Mouse (Mus musculus): Measurements from ENCODE around the gene Fmn2. TPM values are rescaled to one million over a fixed set of nuclear protein-coding genes. Genes with fewer than 3 reads are reported as not detected.

Gene Fmn2
- polyA plus RNA-seq, 1 experiment from 2014 or later = 9.4 TPM

DNA sequence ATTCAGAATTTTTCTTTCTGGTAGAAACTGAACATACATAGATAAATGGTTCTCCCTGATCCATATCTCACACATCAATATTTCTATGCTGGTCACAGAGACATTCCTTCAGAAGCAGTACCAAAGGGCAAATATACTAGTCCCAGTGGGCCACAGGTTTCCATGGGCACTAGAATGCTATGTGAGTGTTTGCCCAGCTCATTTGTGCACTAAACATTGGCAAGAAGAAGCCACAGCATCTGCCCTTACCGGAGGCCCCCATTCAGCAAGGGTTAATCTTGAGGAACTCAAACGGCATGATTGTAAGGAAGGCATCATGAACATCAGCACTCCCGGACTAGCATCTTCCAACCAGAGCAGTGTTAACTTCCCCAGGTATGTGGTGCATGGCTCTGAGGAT is 35.9 kb downstream of the Fmn2 start:
- H3K4me3 ChIP-seq (replicated peaks; ENCODE audit: low read depth, low read length) = no peak overlapping the region
- DNase-seq = peak; percentile 19
- H3K27ac ChIP-seq (replicated peaks; ENCODE audit: low read depth, low read length) = no peak overlapping the region
- no peak for ATAC-seq (ENCODE audit: low FRiP score, low TSS enrichment)
- no peak overlapping the region for H3K9ac ChIP-seq (replicated peaks; ENCODE audit: low read length)
- peaks cover 4% of the 10 kb centered on the region; the same call in 1 of the 2 replicates for H3K36me3 ChIP-seq (ENCODE audit: control insufficient read depth, insufficient read depth, low read length)
- WGBS = 64% methylated on average over 3 of the region's 3 CpGs
- H3K4me2 ChIP-seq (ENCODE audit: low read length) = no peak overlapping the region
- no peaks in the 10 kb centered on the region for H3K27me3 ChIP-seq (ENCODE audit: control insufficient read depth, insufficient read depth, low read length)
- H3K4me1 ChIP-seq (ENCODE audit: control insufficient read depth, insufficient read depth, low read length) = 0 out of 2 replicates have a peak, but pooled peaks cover 7% of the 10 kb centered on the region
- no peaks in the 10 kb centered on the region for H3K9me3 ChIP-seq (ENCODE audit: control insufficient read depth, low read length)

DNA sequence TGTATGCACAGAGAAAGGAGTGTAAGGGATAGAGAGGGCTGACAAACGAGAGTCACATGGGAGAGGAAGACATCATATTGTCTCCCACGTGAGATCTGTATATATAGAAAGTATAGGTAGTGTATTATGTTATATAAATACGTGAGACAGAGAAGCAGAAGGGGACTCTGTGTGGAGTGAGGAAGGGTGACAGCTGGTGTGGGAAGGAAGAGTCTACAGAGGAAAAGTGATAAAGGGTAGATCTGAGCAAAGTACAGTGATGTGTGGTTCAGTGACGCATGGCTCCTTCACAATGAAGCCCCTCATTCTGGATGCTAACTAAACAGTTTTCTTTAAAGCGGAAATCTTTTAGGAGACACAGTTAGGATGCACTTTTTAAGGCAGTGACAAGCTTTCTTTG is 46.7 kb downstream of the Fmn2 start:
- Histone ChIP-seq H3K4me2 (ENCODE audit: low read length) (no peak overlapping the region), H3K27ac (replicated peaks; ENCODE audit: low read depth, low read length) (no peak overlapping the region), H3K27me3 (ENCODE audit: control insufficient read depth, insufficient read depth, low read length) (no peaks in the 10 kb centered on the region), H3K9me3 (ENCODE audit: control insufficient read depth, low read length) (no peaks in the 10 kb centered on the region), H3K4me1 (ENCODE audit: control insufficient read depth, insufficient read depth, low read length) (no peaks in the 10 kb centered on the region), H3K4me3 (replicated peaks; ENCODE audit: low read depth, low read length) (no peak overlapping the region), H3K36me3 (ENCODE audit: control insufficient read depth, insufficient read depth, low read length) (no peaks in the 10 kb centered on the region), H3K9ac (replicated peaks; ENCODE audit: low read length) (no peak overlapping the region)
- no peak for ATAC-seq (ENCODE audit: low FRiP score, low TSS enrichment)
- DNase-seq = no peak
- WGBS = 89% methylated on average over 5 of the region's 5 CpGs

DNA sequence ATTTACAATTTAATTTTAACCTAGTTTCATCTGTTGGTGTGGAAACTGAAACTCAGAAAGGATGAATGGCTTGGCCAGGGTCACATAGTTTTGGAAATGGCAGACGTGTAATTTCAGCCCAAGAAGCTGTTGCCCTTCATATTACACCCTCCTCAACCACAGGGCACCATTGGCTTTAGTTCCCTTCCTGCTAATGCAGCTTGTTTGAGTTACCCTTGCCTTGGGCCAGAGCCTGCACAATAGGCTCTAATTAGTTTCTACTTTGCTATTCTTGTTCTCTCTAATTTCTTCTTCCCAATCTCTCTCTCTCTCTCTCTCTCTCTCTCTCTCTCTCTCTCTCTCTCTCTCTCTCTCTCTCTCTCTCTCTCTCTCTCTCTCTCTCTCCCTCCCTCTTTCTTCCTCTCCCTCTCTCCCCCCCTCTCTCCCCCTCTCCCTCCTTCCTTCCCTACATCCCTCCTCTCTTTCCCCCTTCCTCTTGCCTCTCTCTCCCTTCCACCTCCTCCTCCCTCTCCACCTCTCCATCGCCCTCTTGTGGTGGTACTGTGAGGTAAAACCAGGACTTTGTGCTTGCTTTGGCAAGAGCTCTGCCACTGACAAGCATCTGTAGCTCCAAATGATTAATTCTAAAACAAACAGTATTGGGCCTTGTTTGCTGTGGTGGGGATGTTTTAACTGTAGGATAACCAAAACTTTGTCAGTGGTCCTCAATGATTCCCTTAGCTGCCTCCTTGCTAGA is 51.8 kb downstream of the Fmn2 start:
- H3K36me3 ChIP-seq (ENCODE audit: control insufficient read depth, insufficient read depth, low read length) = no peaks in the 10 kb centered on the region
- no peak overlapping the region for H3K4me3 ChIP-seq (replicated peaks; ENCODE audit: low read depth, low read length)
- no peaks in the 10 kb centered on the region for H3K27me3 ChIP-seq (ENCODE audit: control insufficient read depth, insufficient read depth, low read length)
- ATAC-seq (ENCODE audit: low FRiP score, low TSS enrichment) (no peak; the same call in 1 of the 2 replicates), DNase-seq (peak; percentile 70)
- no peak overlapping the region for H3K9ac ChIP-seq (replicated peaks; ENCODE audit: low read length)
- WGBS = 28% methylated on average over 2 of the region's 2 CpGs
- H3K4me2 ChIP-seq (ENCODE audit: low read length) = no peak overlapping the region
- no peaks in the 10 kb centered on the region for H3K9me3 ChIP-seq (ENCODE audit: control insufficient read depth, low read length)
- no peaks in the 10 kb centered on the region for H3K4me1 ChIP-seq (ENCODE audit: control insufficient read depth, insufficient read depth, low read length)
- H3K27ac ChIP-seq (replicated peaks; ENCODE audit: low read depth, low read length) = no peak overlapping the region

DNA sequence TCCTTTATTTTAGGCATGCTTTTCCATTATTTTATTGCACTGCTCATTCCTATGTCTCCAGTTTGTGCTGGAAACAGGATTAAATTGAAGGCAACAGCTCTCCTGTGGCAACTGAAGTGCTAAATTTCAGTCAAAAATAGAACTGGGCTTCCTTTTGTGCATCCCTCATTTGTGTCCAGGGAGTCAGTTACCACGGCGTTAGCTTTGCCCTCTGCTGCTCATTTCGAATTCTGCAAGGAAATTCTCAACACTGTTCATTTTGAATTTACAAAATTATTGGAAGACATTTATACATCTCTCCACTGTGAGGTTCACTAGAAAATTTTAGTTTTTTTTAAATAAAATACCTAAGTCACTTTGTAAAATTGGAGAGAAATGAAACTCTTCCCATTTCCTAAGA is 53.8 kb downstream of the Fmn2 start:
- peak; percentile 28 for DNase-seq
- no peaks in the 10 kb centered on the region for H3K27me3 ChIP-seq (ENCODE audit: control insufficient read depth, insufficient read depth, low read length)
- H3K27ac ChIP-seq (replicated peaks; ENCODE audit: low read depth, low read length) = no peak overlapping the region
- 58% methylated on average over 3 of the region's 3 CpGs for WGBS
- no peak overlapping the region for H3K9ac ChIP-seq (replicated peaks; ENCODE audit: low read length)
- no peaks in the 10 kb centered on the region for H3K4me1 ChIP-seq (ENCODE audit: control insufficient read depth, insufficient read depth, low read length)
- no peaks in the 10 kb centered on the region for H3K36me3 ChIP-seq (ENCODE audit: control insufficient read depth, insufficient read depth, low read length)
- H3K4me2 ChIP-seq (ENCODE audit: low read length) = no peak overlapping the region
- no peak for ATAC-seq (ENCODE audit: low FRiP score, low TSS enrichment)
- H3K4me3 ChIP-seq (replicated peaks; ENCODE audit: low read depth, low read length) = no peak overlapping the region
- no peaks in the 10 kb centered on the region for H3K9me3 ChIP-seq (ENCODE audit: control insufficient read depth, low read length)

DNA sequence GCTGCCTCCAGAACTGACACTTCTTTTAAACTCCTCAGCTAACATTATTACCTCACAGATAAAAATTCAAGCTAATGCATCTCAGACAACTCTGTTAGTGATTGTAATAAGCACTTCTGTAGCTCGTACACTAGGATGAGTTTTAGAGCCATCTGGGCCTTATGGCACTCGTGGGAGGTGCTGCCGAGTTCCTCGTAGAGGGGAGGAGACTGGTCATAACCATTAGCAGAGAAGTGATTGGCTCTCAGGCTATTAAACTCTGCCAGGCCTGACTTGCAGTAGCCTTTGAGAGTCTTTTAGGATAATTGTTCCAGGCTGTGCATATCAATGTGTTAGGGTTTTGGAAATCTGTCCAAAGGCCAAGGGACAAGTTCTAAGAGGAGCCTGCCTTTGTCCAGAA is 55.6 kb downstream of the Fmn2 start:
- no peak overlapping the region for H3K4me3 ChIP-seq (replicated peaks; ENCODE audit: low read depth, low read length)
- ATAC-seq (ENCODE audit: low FRiP score, low TSS enrichment) = no peak

DNA sequence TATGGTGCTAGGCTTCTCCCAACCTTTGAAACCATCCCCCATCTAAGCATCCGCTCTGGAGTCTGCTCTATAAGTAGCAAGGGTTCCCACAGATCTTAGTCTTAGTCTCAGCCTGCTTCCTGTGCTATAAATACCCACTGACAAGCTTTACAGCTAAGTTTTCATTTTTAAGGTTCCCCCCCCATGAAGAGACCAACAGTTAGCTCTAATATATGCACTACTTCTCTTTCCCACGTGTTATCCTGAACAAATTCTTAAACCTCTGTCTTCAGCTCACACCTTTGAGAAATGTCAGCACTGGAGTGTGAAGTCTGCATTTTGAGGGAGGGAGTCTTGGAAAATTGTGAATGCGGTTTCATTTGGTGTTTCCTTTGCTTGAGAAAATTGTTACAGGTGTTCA is 56.2 kb downstream of the Fmn2 start:
- Histone ChIP-seq H3K27ac (replicated peaks; ENCODE audit: low read depth, low read length) (no peak overlapping the region), H3K9me3 (ENCODE audit: control insufficient read depth, low read length) (no peaks in the 10 kb centered on the region), H3K4me3 (replicated peaks; ENCODE audit: low read depth, low read length) (no peak overlapping the region), H3K9ac (replicated peaks; ENCODE audit: low read length) (no peak overlapping the region), H3K27me3 (ENCODE audit: control insufficient read depth, insufficient read depth, low read length) (no peaks in the 10 kb centered on the region), H3K4me2 (ENCODE audit: low read length) (no peak overlapping the region), H3K36me3 (ENCODE audit: control insufficient read depth, insufficient read depth, low read length) (no peaks in the 10 kb centered on the region), H3K4me1 (ENCODE audit: control insufficient read depth, insufficient read depth, low read length) (no peaks in the 10 kb centered on the region)
- WGBS = 82% methylated on average over 3 of the region's 3 CpGs
- DNase-seq = no peak
- no peak for ATAC-seq (ENCODE audit: low FRiP score, low TSS enrichment)

More for the DNA sequence above, 55.6 kb downstream of the Fmn2 start:
- Histone ChIP-seq H3K9ac (replicated peaks; ENCODE audit: low read length) (no peak overlapping the region), H3K9me3 (ENCODE audit: control insufficient read depth, low read length) (no peaks in the 10 kb centered on the region), H3K36me3 (ENCODE audit: control insufficient read depth, insufficient read depth, low read length) (no peaks in the 10 kb centered on the region), H3K27ac (replicated peaks; ENCODE audit: low read depth, low read length) (no peak overlapping the region), H3K4me1 (ENCODE audit: control insufficient read depth, insufficient read depth, low read length) (no peaks in the 10 kb centered on the region), H3K4me2 (ENCODE audit: low read length) (no peak overlapping the region), H3K27me3 (ENCODE audit: control insufficient read depth, insufficient read depth, low read length) (no peaks in the 10 kb centered on the region)
- DNase-seq = no peak
- WGBS = 79% methylated on average over 4 of the region's 4 CpGs

DNA sequence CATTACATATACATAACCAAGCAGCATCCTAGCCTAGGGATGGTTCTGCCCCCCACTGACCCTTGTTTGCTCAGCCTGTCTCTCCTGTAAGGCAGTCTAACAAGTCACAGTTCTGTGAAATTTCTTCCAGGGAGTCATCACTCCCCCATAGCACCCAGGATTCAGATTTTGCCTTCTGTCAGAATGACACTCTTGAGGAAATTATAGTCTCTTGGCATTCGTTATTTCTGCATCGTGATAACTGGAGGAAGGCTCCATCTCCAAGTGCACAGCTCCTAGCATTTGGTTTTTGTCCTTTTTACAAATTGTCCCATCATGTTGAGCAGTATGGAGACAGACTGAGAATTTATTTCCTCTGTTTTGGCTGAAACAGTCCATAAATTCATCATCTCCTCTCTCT is 56.9 kb downstream of the Fmn2 start:
- no peak overlapping the region for H3K9ac ChIP-seq (replicated peaks; ENCODE audit: low read length)
- H3K9me3 ChIP-seq (ENCODE audit: control insufficient read depth, low read length) = no peaks in the 10 kb centered on the region
- ATAC-seq (ENCODE audit: low FRiP score, low TSS enrichment) = no peak
- DNase-seq = no peak
- H3K4me2 ChIP-seq (ENCODE audit: low read length) = no peak overlapping the region
- no peaks in the 10 kb centered on the region for H3K36me3 ChIP-seq (ENCODE audit: control insufficient read depth, insufficient read depth, low read length)
- no peak overlapping the region for H3K4me3 ChIP-seq (replicated peaks; ENCODE audit: low read depth, low read length)
- no peaks in the 10 kb centered on the region for H3K27me3 ChIP-seq (ENCODE audit: control insufficient read depth, insufficient read depth, low read length)
- WGBS = 95% methylated on average over 2 of the region's 2 CpGs
- no peaks in the 10 kb centered on the region for H3K4me1 ChIP-seq (ENCODE audit: control insufficient read depth, insufficient read depth, low read length)
- H3K27ac ChIP-seq (replicated peaks; ENCODE audit: low read depth, low read length) = no peak overlapping the region

DNA sequence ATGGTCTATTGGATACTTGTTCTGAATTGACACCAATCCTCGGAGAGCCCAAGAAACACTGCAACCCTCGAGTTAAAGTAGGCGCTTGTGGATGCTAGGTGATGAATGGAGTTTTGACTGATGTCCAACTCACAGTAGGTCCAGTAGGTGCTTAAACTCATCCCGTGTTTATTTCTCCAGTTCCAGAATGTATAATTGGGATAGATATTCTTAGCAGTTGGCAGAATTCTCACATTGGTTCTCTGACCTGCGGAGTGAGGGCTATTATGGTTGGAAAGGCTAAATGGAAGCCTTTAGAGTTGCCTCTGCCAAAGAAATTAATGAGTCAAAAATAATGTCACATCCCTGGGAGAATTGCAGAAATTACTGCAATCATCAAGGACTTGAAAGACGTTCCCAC is 62.9 kb downstream of the Fmn2 start:
- H3K27me3 ChIP-seq (ENCODE audit: control insufficient read depth, insufficient read depth, low read length) = no peaks in the 10 kb centered on the region
- no peaks in the 10 kb centered on the region for H3K4me1 ChIP-seq (ENCODE audit: control insufficient read depth, insufficient read depth, low read length)
- ATAC-seq (ENCODE audit: low FRiP score, low TSS enrichment) (no peak), DNase-seq (no peak)
- H3K36me3 ChIP-seq (ENCODE audit: control insufficient read depth, insufficient read depth, low read length) = no peaks in the 10 kb centered on the region
- no peaks in the 10 kb centered on the region for H3K9me3 ChIP-seq (ENCODE audit: control insufficient read depth, low read length)
- H3K4me2 ChIP-seq (ENCODE audit: low read length) = no peak overlapping the region
- no peak overlapping the region for H3K4me3 ChIP-seq (replicated peaks; ENCODE audit: low read depth, low read length)
- no peak overlapping the region for H3K27ac ChIP-seq (replicated peaks; ENCODE audit: low read depth, low read length)
- 96% methylated on average over 6 of the region's 6 CpGs for WGBS
- H3K9ac ChIP-seq (replicated peaks; ENCODE audit: low read length) = no peak overlapping the region

DNA sequence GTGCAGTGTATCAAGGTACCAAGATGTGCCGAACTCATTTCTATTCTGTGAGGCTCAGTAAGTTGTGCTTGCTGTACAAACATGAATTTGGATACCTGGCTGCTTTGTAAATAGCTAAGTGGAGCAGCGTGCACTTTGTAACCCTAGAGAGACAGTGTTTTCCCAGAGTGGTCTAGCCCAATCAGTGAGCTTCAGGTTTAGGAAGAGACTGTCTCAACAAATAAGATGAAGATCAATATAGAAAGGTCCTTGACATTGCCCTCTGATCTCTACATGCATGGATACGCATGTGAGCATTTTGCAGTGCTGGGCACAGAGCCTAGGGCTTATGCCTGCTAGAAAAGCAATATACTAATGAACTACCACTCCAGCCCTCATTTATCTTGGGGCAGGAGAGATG is 67.0 kb downstream of the Fmn2 start:
- Histone ChIP-seq H3K36me3 (ENCODE audit: control insufficient read depth, insufficient read depth, low read length) (no peaks in the 10 kb centered on the region), H3K27me3 (ENCODE audit: control insufficient read depth, insufficient read depth, low read length) (no peaks in the 10 kb centered on the region), H3K4me2 (ENCODE audit: low read length) (no peak overlapping the region), H3K9me3 (ENCODE audit: control insufficient read depth, low read length) (no peaks in the 10 kb centered on the region), H3K4me1 (ENCODE audit: control insufficient read depth, insufficient read depth, low read length) (no peaks in the 10 kb centered on the region), H3K9ac (replicated peaks; ENCODE audit: low read length) (no peak overlapping the region), H3K27ac (replicated peaks; ENCODE audit: low read depth, low read length) (no peak overlapping the region), H3K4me3 (replicated peaks; ENCODE audit: low read depth, low read length) (no peak overlapping the region)
- WGBS = 93% methylated on average over 3 of the region's 3 CpGs
- no peak for ATAC-seq (ENCODE audit: low FRiP score, low TSS enrichment)
- no peak for DNase-seq

All from midbrain, embryonic 14.5 days (tissue).